Mouse (Mus musculus) CH12.LX (cell line): ENCODE data around the gene Olfr458. TPM values are rescaled to one million over a fixed set of nuclear protein-coding genes. Genes with fewer than 3 reads are reported as not detected.

ENCODE experiments used
- DNase-seq: peaks from one replicate; pipeline ENCODE4 v3.0.0-alpha.2; 2013; ENCODE audit errors: extremely low read depth
- H3K27ac ChIP-seq: 2 replicates; pipeline ENCODE4 v1.5.1; 2012; ENCODE audit warnings: low read depth, mild to moderate bottlenecking, control low read depth, moderate library complexity; ENCODE audit not compliant: insufficient read depth
- H3K27me3 ChIP-seq: replicated peaks from 2 replicates; pipeline ENCODE3; 2012; ENCODE audit warnings: inconsistent platforms
- H3K36me3 ChIP-seq, 2 experiments: replicated peaks in 1 of 2; 2 replicates each; pipeline versions ENCODE3 to v1.6.1; 2012; ENCODE audit warnings: inconsistent platforms in 1 of 2, low read length in 1 of 2, mild to moderate bottlenecking in 1 of 2, mixed read lengths in 1 of 2, moderate library complexity in 1 of 2; ENCODE audit not compliant: control insufficient read depth in 1 of 2, insufficient read depth in 1 of 2
- H3K4me1 ChIP-seq, 2 experiments: 2 replicates each; pipeline ENCODE4 v1.6.1; 2012; ENCODE audit warnings: inconsistent platforms in 1 of 2, moderate library complexity in 1 of 2; ENCODE audit not compliant: insufficient read depth in 2 of 2, control insufficient read depth in 1 of 2
- H3K4me2 ChIP-seq: 2 replicates; pipeline ENCODE4 v1.6.1; 2012; ENCODE audit warnings: low read depth, mild to moderate bottlenecking, control low read depth; ENCODE audit not compliant: poor library complexity, insufficient read depth, severe bottlenecking
- H3K4me3 ChIP-seq, 3 experiments: fragments of 150-350 bp in 1 of 3; sonication (generic) in 1 of 3; replicated peaks in 1 of 3; 2 replicates each; pipeline versions ENCODE3 to v1.5.1; 2011 to 2012; ENCODE audit warnings: low read depth in 2 of 3, low read length in 2 of 3, mild to moderate bottlenecking in 2 of 3, moderate library complexity in 2 of 3, control low read depth in 1 of 3, improper control_type of control experiment in 1 of 3, inconsistent platforms in 1 of 3, mixed read lengths in 1 of 3; ENCODE audit not compliant: poor library complexity in 1 of 3
- H3K79me2 ChIP-seq: replicated peaks from 2 replicates; pipeline ENCODE4 v1.6.1; 2012; ENCODE audit warnings: mild to moderate bottlenecking, moderate library complexity; ENCODE audit not compliant: control insufficient read depth, poor library complexity, insufficient read depth, severe bottlenecking; ENCODE audit errors: extremely low read depth
- H3K9ac ChIP-seq: 2 replicates; pipeline ENCODE4 v1.6.1; 2012; ENCODE audit warnings: low read depth, mild to moderate bottlenecking, control low read depth, moderate library complexity; ENCODE audit not compliant: insufficient read depth
- H3K9me3 ChIP-seq: replicated peaks from 2 replicates; pipeline ENCODE3; 2012; ENCODE audit warnings: low read length, inconsistent platforms, mixed read lengths
- BHLHE40 ChIP-seq: IDR thresholded peaks from 2 replicates; pipeline ENCODE4 v1.6.1; 2011; ENCODE audit warnings: mild to moderate bottlenecking, low read depth, low read length, improper control_type of control experiment
- CHD1 ChIP-seq: IDR thresholded peaks from 2 replicates; pipeline ENCODE4 v1.6.1; 2012; ENCODE audit warnings: low read depth, low read length, improper control_type of control experiment, inconsistent platforms
- E2F4 ChIP-seq: IDR thresholded peaks from 2 replicates; pipeline ENCODE4 v1.6.1; 2011; ENCODE audit warnings: low read depth, low read length, improper control_type of control experiment; ENCODE audit not compliant: insufficient replicate concordance
- ELF1 ChIP-seq: IDR thresholded peaks from 2 replicates; pipeline ENCODE4 v1.6.1; 2014; ENCODE audit warnings: low read depth, mild to moderate bottlenecking, inconsistent platforms, low read length, improper control_type of control experiment
- HCFC1 ChIP-seq: IDR thresholded peaks from 2 replicates; pipeline ENCODE4 v1.6.1; 2012; ENCODE audit warnings: low read depth, mild to moderate bottlenecking, inconsistent platforms, low read length, improper control_type of control experiment
- MAX ChIP-seq: IDR thresholded peaks from 2 replicates; pipeline ENCODE4 v1.6.1; 2011; ENCODE audit warnings: low read length, improper control_type of control experiment
- MAZ ChIP-seq: IDR thresholded peaks from 2 replicates; pipeline ENCODE4 v1.6.1; 2012; ENCODE audit warnings: low read depth, mild to moderate bottlenecking, inconsistent platforms, low read length, improper control_type of control experiment, moderate library complexity
- MYC ChIP-seq: IDR thresholded peaks from 2 replicates; pipeline ENCODE4 v1.6.1; 2011; ENCODE audit warnings: low read depth, mild to moderate bottlenecking, improper control_type of control experiment, low read length
- PAX5 ChIP-seq: IDR thresholded peaks from 2 replicates; pipeline ENCODE4 v1.6.1; 2012; ENCODE audit warnings: low read length, inconsistent platforms, mixed read lengths
- POLR2A ChIP-seq: IDR thresholded peaks from 2 replicates; pipeline ENCODE4 v1.6.1; 2011; ENCODE audit warnings: low read depth, mild to moderate bottlenecking, improper control_type of control experiment, low read length
- POLR2AphosphoS2 ChIP-seq: IDR thresholded peaks from 2 replicates; pipeline ENCODE4 v1.6.1; 2011; ENCODE audit warnings: low read depth, low read length, improper control_type of control experiment
- RCOR1 ChIP-seq: conservative IDR thresholded peaks from 2 replicates; pipeline ENCODE4 v1.6.1; 2012; ENCODE audit warnings: low read depth, mild to moderate bottlenecking, inconsistent platforms, low read length, improper control_type of control experiment
- SMC3 ChIP-seq: IDR thresholded peaks from 2 replicates; pipeline ENCODE4 v1.6.1; 2011; ENCODE audit warnings: low read depth, low read length, improper control_type of control experiment
- UBTF ChIP-seq: IDR thresholded peaks from 2 replicates; pipeline ENCODE4 v1.6.1; 2012; ENCODE audit warnings: low read depth, mild to moderate bottlenecking, inconsistent platforms, low read length, improper control_type of control experiment, moderate library complexity
- USF1 ChIP-seq: IDR thresholded peaks from 2 replicates; pipeline ENCODE4 v1.6.1; 2014; ENCODE audit warnings: low read depth, mild to moderate bottlenecking, inconsistent platforms, low read length, improper control_type of control experiment
- USF2 ChIP-seq: conservative IDR thresholded peaks from 2 replicates; pipeline ENCODE4 v1.6.1; 2011; ENCODE audit warnings: low read depth, low read length, improper control_type of control experiment
- ZKSCAN1 ChIP-seq: IDR thresholded peaks from 2 replicates; pipeline ENCODE4 v1.6.1; 2012; ENCODE audit warnings: low read depth, inconsistent platforms, low read length, improper control_type of control experiment, borderline replicate concordance
- dilution Hi-C: fragments of 300-500 bp; cut with MboI; formaldehyde crosslinking; loops from 2 replicates; pipeline ENCODE4 v1.14.3; 2020; ENCODE audit warnings: low sequenced_read_pairs; ENCODE audit not compliant: extremely low pct_unique_long_range_greater_than_20kb, extremely low pct_ligation_motif_present
- in situ Hi-C: fragments of 300-500 bp; cut with MboI; formaldehyde crosslinking; loops from 3 replicates; pipeline ENCODE4 v1.14.3; 2019; ENCODE audit warnings: low sequenced_read_pairs, low pct_ligation_motif_present, low pct_unique_long_range_greater_than_20kb, mixed read lengths
- polyA plus RNA-seq: library from polyadenylated mRNA; unstranded; fragments of >175 nt; gene quantifications from 2 replicates; pipeline ENCODE4 v1.2.1, GENCODE M21; 2012; ENCODE audit warnings: low read depth; ENCODE audit not compliant: insufficient read length
- total RNA-seq, 2 experiments: library from RNA; depleted of rRNA; stranded (reverse); fragments of 300-350 nt in 1 of 2; fragments of >200 nt in 1 of 2; gene quantifications; 2 replicates each; pipeline ENCODE4 v1.2.3; 2012 to 2014

The Olfr458 gene
- total and polyA plus RNA-seq, 3 experiments: not detected

- no peak for TF ChIP-seq PAX5
- TF ChIP-seq BHLHE40: no peak
- no peak for TF ChIP-seq E2F4
- TF ChIP-seq UBTF: no peak
- no peak for TF ChIP-seq USF2
- TF ChIP-seq SMC3: no peak
- no peak for TF ChIP-seq POLR2A
- TF ChIP-seq MAX: no peak
- Histone ChIP-seq H3K27ac (no peak overlapping the region), H3K9me3 (no peaks in the 10 kb centered on the region), H3K4me2 (peak overlapping the region; percentile 44; the same call in 1 of the 2 replicates), H3K27me3 (no peaks in the 10 kb centered on the region), H3K36me3 (no peaks in the 10 kb centered on the region), H3K4me3 (no peak overlapping the region), H3K4me1 (peaks cover 4 to 15% of the 10 kb centered on the region in 2 experiments; a peak in 2 of 4 replicates), H3K9ac (no peak overlapping the region), H3K79me2 (no peaks in the 10 kb centered on the region)
- dilution Hi-C loops: no loop called here
- DNase-seq: peak; percentile 48
- in situ Hi-C loops: no loop called here
Observed at GRCm38 (mm10) chr6:42421439-42421838, 43.6 kb downstream of the Olfr458 start.

DNA sequence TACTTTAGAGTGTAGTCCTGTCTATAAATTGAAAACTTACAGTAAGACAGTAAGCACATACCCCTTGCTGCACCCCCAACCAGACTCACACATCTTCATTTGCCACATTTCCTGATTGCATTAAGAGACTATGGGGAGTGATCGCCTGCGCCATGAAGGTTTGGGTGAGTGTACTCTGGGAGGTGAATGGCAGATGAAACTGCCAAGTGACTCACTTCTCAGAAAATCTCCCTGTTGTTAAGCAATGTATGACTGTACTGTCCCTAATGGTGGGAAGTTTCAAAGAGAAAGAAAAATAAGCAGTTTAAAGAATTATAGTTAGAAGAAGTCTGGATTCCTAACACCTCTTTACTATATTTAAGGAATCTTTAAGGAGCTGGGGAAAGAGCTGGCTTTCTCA is 45.6 kb downstream of the Olfr458 start:
- in situ Hi-C loops: no loop called here
- H3K4me3 ChIP-seq: no peak overlapping the region
- dilution Hi-C loops: no loop called here
- no peak for DNase-seq
- H3K36me3 ChIP-seq: no peaks in the 10 kb centered on the region
- H3K27me3 ChIP-seq: no peaks in the 10 kb centered on the region
- H3K79me2 ChIP-seq: no peaks in the 10 kb centered on the region
- H3K4me2 ChIP-seq: no peak overlapping the region
- H3K9ac ChIP-seq: no peak overlapping the region
- no peak overlapping the region for H3K27ac ChIP-seq
- peaks cover 2 to 11% of the 10 kb centered on the region in 2 experiments; a peak in 2 of 4 replicates for H3K4me1 ChIP-seq
- H3K9me3 ChIP-seq: no peaks in the 10 kb centered on the region
- TF ChIP-seq ZKSCAN1 (no peak), HCFC1 (no peak), MAZ (no peak), PAX5 (no peak), POLR2AphosphoS2 (no peak), ELF1 (no peak), MYC (no peak), RCOR1 (no peak), POLR2A (no peak), USF1 (no peak), CHD1 (no peak)

Other genes starting within 250 kb of the Olfr458 start
- gene Tas2r144, start 249.9 kb downstream of the Olfr458 start, total RNA-seq (2012; rRNA removed): not detected in 2 replicates
- not detected in 2 replicates for gene Tas2r144, start 249.9 kb downstream of the Olfr458 start, total RNA-seq (2014; rRNA removed)
- not detected in 2 replicates for gene Tas2r144, start 249.9 kb downstream of the Olfr458 start, polyA plus RNA-seq
- 0.71 and 0.85 TPM in 2 replicates for gene Gstk1, start 219.3 kb downstream of the Olfr458 start, total RNA-seq (2012; rRNA removed)
- 0.55 and 1.0 TPM in 2 replicates for gene Gstk1, start 219.3 kb downstream of the Olfr458 start, total RNA-seq (2014; rRNA removed)
- gene Gstk1, start 219.3 kb downstream of the Olfr458 start, polyA plus RNA-seq: 0.44 and 0.59 TPM in 2 replicates
- gene Tmem139, start 203.2 kb downstream of the Olfr458 start, total RNA-seq (2012; rRNA removed): not detected in 2 replicates
- not detected in 2 replicates for gene Tmem139, start 203.2 kb downstream of the Olfr458 start, total RNA-seq (2014; rRNA removed)
- gene Tmem139, start 203.2 kb downstream of the Olfr458 start, polyA plus RNA-seq: 0.20 TPM in 1 of 2 replicates, not detected in the other
- gene Casp2, start 200.2 kb downstream of the Olfr458 start, total RNA-seq (2012; rRNA removed): 22.6 and 24.7 TPM in 2 replicates
- gene Casp2, start 200.2 kb downstream of the Olfr458 start, total RNA-seq (2014; rRNA removed): 42.8 and 47.8 TPM in 2 replicates
- gene Casp2, start 200.2 kb downstream of the Olfr458 start, polyA plus RNA-seq: 29.0 and 31.6 TPM in 2 replicates
- gene Clcn1, start 178.5 kb downstream of the Olfr458 start, total RNA-seq (2012; rRNA removed): 0.04 TPM in 2 replicates
- gene Clcn1, start 178.5 kb downstream of the Olfr458 start, total RNA-seq (2014; rRNA removed): 0.08 and 0.18 TPM in 2 replicates
- gene Clcn1, start 178.5 kb downstream of the Olfr458 start, polyA plus RNA-seq: 0.26 and 0.50 TPM in 2 replicates
- 0.04 TPM in 1 of 2 replicates, not detected in the other for gene Fam131b, start 140.6 kb downstream of the Olfr458 start, total RNA-seq (2012; rRNA removed)
- gene Fam131b, start 140.6 kb downstream of the Olfr458 start, total RNA-seq (2014; rRNA removed): 0.05 TPM in 2 replicates
- 0.09 TPM in 1 of 2 replicates, not detected in the other for gene Fam131b, start 140.6 kb downstream of the Olfr458 start, polyA plus RNA-seq
- 1.8 and 2.2 TPM in 2 replicates for gene Zyx, start 115.6 kb downstream of the Olfr458 start, total RNA-seq (2012; rRNA removed)
- gene Zyx, start 115.6 kb downstream of the Olfr458 start, total RNA-seq (2014; rRNA removed): 0.86 and 1.1 TPM in 2 replicates
- gene Zyx, start 115.6 kb downstream of the Olfr458 start, polyA plus RNA-seq: 8.0 and 11.4 TPM in 2 replicates
- gene Epha1, start 91.9 kb downstream of the Olfr458 start, total RNA-seq (2012; rRNA removed): not detected in 2 replicates
- not detected in 2 replicates for gene Epha1, start 91.9 kb downstream of the Olfr458 start, total RNA-seq (2014; rRNA removed)
- not detected in 2 replicates for gene Epha1, start 91.9 kb downstream of the Olfr458 start, polyA plus RNA-seq
- gene Tas2r143, start 65.0 kb downstream of the Olfr458 start, total RNA-seq (2012; rRNA removed): not detected in 2 replicates
- not detected in 2 replicates for gene Tas2r143, start 65.0 kb downstream of the Olfr458 start, total RNA-seq (2014; rRNA removed)
- gene Tas2r143, start 65.0 kb downstream of the Olfr458 start, polyA plus RNA-seq: not detected in 2 replicates
- gene Tas2r135, start 59.8 kb downstream of the Olfr458 start, total RNA-seq (2012; rRNA removed): not detected in 2 replicates
- gene Tas2r135, start 59.8 kb downstream of the Olfr458 start, total RNA-seq (2014; rRNA removed): not detected in 2 replicates
- gene Tas2r135, start 59.8 kb downstream of the Olfr458 start, polyA plus RNA-seq: not detected in 2 replicates
- not detected in 2 replicates for gene Tas2r126, start 30.7 kb downstream of the Olfr458 start, total RNA-seq (2012; rRNA removed)
- not detected in 2 replicates for gene Tas2r126, start 30.7 kb downstream of the Olfr458 start, total RNA-seq (2014; rRNA removed)
- gene Tas2r126, start 30.7 kb downstream of the Olfr458 start, polyA plus RNA-seq: not detected in 2 replicates
- not detected in 2 replicates for gene Olfr457, start 11.1 kb upstream of the Olfr458 start, total RNA-seq (2012; rRNA removed)
- gene Olfr457, start 11.1 kb upstream of the Olfr458 start, total RNA-seq (2014; rRNA removed): not detected in 2 replicates
- gene Olfr457, start 11.1 kb upstream of the Olfr458 start, polyA plus RNA-seq: not detected in 2 replicates
- not detected in 2 replicates for gene Olfr456, start 22.0 kb upstream of the Olfr458 start, total RNA-seq (2012; rRNA removed)
- not detected in 2 replicates for gene Olfr456, start 22.0 kb upstream of the Olfr458 start, total RNA-seq (2014; rRNA removed)
- not detected in 2 replicates for gene Olfr456, start 22.0 kb upstream of the Olfr458 start, polyA plus RNA-seq
- gene Olfr455, start 82.4 kb upstream of the Olfr458 start, total RNA-seq (2012; rRNA removed): not detected in 2 replicates
- not detected in 2 replicates for gene Olfr455, start 82.4 kb upstream of the Olfr458 start, total RNA-seq (2014; rRNA removed)
- not detected in 2 replicates for gene Olfr455, start 82.4 kb upstream of the Olfr458 start, polyA plus RNA-seq
- not detected in 2 replicates for gene Tcaf3, start 132.5 kb upstream of the Olfr458 start, total RNA-seq (2012; rRNA removed)
- gene Tcaf3, start 132.5 kb upstream of the Olfr458 start, total RNA-seq (2014; rRNA removed): not detected in 2 replicates
- not detected in 2 replicates for gene Tcaf3, start 132.5 kb upstream of the Olfr458 start, polyA plus RNA-seq
- gene Tcaf2, start 180.1 kb upstream of the Olfr458 start, total RNA-seq (2012; rRNA removed): not detected in 2 replicates
- not detected in 2 replicates for gene Tcaf2, start 180.1 kb upstream of the Olfr458 start, total RNA-seq (2014; rRNA removed)
- not detected in 2 replicates for gene Tcaf2, start 180.1 kb upstream of the Olfr458 start, polyA plus RNA-seq
- gene Tcaf1, start 244.9 kb upstream of the Olfr458 start, total RNA-seq (2012; rRNA removed): not detected in 2 replicates
- not detected in 2 replicates for gene Tcaf1, start 244.9 kb upstream of the Olfr458 start, total RNA-seq (2014; rRNA removed)
- gene Tcaf1, start 244.9 kb upstream of the Olfr458 start, polyA plus RNA-seq: not detected in 2 replicates